Mouse (Mus musculus) frontal cortex, postnatal 25 days (tissue): ENCODE measurements around the gene Ttc7b.
A peak's percentile ranks its signal among the peaks of the same experiment; 100 is the strongest.

Experiments
- DNase-seq, 2 experiments: peaks; one replicate each; pipeline ENCODE4 v3.0.0; 2022; ENCODE audit warnings: low spot score in 2 of 2

Ttc7b gene

DNA sequence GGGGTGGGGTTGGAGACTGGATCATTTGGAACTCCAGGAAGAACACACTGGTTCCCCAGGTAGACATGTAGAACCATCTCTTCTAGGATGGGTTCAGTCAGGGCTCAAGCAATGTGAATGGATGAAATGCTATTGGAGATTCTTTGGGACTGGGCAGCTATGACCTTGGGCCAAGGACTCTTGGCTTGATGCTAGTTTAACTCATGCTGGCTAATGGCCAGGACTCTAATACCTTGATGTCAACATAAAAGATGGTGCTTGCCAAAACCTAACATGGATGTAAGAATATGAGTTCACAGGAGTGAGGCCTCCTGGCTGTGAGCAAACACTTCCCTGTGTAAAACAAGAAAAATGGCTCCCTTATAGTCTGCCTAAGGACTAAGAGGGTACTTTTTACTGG is 138.1 kb downstream of the Ttc7b start:
- no peak for DNase-seq

DNA sequence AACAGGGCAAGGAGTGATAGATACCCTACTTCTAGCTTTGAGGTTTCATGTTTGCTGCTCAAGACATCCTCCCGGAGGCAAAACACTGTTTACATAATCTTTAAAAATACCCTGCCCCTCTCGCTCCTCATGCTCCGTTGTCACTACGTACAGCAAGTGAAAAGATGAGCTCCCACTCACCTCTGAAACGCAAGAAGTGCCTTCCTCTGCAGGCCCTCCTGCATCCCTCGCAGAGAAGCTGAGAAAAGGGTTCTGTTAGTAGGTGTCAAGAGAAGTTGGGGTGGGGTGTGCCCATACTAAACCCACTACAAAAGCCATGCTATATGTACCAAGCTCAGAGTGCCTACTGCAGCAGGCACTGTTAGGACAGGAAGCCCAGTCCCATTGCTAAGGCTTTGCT is 138.7 kb downstream of the Ttc7b start:
- DNase-seq = no peak

DNA sequence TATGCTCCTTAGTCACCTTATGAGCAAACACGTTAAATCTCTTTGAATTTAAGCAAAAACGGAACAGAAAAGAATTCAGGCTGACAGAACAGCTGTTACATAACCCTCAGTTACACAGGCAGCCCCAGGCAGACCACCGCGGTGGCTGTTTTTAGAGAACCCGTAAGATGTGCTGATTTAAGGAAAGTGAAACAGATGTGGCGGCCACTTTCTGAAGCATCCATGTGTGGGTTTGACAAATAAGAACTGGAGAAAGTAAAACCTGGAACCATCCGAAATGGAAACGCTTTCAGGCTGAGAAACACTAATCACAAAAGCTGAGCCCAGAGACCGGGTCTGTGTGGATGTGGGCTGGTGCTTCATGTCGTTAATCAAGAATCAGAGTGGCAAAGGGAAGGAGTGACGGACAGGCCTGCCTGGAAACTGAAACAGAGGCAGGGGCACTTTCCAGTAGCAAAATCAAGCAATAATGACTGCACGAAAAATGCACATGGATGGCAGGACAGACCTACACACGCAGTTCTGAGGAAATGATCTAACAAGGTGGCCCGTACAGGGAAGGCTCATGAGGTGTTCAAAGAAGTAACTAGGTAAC is 139.8 kb downstream of the Ttc7b start:
- no peak for DNase-seq

DNA sequence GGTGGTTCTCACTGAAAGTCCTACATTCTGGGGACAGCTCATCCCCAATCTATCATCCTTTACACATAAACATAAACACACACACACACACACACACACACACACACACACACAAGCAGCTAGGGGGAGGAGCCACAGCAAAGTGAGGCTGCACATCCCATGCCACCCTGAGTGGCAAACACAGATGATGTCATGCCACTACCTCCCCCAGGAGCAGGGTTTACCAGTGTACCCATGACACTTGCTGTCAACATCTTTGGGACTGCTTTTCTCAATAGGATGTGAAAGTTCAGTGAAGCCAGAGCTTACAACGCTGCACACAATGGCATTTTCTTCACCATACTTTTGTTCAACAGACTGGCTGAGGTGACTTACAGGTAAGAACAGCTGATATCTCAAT is 140.8 kb downstream of the Ttc7b start:
- DNase-seq = no peak

DNA sequence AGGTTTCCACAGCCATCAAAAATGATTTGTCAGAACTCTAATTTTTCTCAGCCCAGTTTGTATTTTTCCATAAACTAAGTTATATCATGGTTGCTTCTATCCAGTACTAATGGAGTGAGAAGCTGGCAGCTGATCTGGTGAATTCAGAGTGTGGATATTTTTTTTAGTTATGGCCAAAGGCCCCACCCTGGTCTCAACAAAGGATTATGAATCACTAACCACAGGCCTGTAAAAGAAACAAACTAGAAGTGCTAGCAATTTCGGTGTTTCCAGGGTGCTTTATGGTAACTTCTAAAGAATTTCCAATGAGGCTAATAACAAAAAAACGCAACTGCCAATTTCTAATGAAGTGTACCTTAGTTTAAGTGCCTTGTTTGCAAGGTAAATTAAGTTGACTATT is 142.4 kb downstream of the Ttc7b start:
- no peak for DNase-seq

DNA sequence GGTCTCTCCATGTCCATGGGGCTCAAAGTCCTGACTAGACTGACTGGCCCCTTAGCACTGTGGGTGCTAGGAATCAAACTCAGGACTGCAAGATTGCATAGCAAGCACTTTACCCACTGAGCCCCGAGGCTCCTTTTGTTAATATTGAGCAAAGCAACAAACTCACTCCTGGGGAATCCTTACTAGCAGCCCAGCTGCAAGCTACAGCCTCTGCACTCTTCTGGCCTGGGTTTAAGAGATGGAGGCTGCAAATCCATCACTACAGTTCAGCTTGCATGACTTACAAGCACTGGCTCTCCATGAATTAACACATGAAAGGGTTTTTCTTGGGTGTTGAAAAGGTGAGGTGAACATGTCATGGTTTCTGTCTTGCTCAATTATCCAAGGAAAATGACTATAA is 142.8 kb downstream of the Ttc7b start:
- DNase-seq = no peak

DNA sequence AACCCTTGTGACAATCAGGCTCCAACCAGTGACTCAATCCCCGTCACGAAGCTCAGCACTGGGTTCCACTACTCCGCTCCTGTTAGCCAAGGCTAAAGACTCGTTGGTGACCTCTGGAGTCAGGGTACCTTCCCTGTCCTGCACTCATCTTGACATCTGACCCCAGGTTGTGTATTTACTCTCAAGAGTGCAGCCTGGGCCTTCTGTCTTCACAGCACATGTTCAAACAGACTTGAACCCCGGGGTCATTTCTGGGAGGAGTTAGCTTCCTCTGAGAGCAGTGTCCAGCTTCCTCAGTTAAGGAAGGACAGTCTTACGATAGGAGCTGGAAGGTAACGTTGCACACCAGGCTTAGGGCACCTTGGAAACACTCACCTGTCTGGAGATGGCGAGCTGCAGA is 144.8 kb downstream of the Ttc7b start:
- no peak for DNase-seq

DNA sequence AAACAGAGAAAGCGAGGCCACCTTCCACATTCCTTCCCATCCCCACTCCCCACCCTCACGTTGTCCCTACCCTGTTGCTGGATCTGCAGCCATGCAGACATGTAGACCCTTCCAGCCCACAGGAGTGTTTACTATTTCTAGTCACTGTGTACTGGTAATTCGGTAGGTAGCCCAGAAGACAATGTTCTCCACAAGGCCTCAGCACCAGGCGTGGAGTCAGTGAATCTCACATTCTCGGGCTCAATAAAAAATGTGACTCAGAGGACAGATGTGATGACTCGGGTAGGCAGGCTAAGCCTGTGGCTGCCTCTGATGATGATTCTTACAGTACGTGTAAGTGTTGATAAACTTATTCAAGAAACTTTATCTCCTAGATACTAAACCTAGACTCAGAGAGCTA is 147.8 kb downstream of the Ttc7b start:
- no peak for DNase-seq

DNA sequence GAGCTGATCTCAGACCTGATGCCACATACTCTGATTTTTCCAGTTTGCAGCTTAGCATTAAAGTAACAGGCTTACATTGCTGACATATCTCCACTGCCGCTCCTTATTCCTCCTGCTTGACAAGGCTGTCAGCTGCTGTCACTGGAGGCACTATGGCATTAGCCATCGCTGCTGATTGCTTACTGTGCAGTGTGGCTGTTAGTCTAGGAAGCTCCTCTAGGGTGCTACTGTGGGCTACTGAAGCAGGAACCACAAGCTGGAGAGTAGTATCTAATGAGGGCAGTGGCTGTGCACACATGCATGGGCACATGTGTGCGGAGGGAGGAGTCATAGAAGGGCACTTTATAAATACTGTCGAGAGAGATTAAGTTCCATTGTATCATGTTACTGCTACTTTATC is 148.6 kb downstream of the Ttc7b start:
- DNase-seq = no peak

DNA sequence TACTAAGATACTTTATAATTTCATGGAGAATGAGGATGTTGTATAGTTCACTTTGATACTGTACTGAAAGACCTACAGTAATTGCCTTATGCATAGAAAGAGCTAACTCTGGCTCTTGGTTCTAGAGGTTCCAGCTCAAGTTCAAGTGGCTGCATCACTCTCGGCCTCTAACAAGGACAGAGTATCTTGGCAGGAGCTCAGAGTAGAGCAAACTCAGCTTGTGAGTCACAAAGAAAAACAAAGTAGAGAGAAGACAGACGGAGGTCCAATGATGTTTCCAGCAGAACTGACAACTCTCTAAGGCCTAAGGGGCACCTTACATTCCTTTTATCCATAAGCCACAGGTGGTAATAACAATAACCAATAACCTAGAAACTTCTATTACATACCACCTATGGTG is 150.8 kb downstream of the Ttc7b start:
- DNase-seq = no peak

DNA sequence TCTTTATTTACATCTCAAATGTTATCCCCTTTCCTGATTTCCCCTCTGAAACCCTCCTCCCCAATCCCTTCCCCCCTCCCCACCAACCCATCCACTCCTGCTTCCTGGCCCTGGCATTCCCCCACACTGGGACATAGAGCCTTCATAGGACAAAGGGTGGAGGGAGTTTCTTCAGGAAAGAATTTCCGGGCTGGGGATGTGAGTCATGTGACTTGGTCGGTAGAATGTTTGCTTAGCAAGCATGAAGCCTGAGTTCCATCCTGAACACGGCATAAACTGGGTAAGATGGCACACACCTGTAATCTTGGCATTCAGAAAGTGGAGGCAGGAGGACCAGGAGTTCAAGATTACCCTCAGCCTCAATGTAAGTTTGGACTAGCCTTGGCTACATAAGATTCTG is 151.4 kb downstream of the Ttc7b start:
- DNase-seq = no peak

DNA sequence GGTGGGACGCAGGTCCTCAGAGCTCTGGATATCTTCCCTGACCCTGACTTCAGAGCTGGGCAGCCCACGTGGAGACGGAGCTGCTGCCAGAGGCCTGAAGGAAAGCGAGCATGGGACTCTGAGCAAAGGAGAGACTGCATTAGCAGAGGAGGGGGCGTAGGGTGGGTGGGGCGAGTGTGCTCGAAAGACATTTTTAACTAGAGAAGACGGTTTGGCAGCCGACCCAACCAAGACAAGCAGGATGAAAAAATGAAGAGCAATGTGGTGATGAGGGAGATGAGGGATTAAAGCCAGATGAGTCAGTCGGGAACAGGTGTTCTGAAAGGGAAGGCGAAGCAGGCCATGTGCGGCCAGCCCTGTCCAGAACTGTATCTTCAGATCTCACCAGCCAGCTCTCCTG is 159.3 kb downstream of the Ttc7b start:
- DNase-seq = peak in 1 of 2 experiments; percentile 50

DNA sequence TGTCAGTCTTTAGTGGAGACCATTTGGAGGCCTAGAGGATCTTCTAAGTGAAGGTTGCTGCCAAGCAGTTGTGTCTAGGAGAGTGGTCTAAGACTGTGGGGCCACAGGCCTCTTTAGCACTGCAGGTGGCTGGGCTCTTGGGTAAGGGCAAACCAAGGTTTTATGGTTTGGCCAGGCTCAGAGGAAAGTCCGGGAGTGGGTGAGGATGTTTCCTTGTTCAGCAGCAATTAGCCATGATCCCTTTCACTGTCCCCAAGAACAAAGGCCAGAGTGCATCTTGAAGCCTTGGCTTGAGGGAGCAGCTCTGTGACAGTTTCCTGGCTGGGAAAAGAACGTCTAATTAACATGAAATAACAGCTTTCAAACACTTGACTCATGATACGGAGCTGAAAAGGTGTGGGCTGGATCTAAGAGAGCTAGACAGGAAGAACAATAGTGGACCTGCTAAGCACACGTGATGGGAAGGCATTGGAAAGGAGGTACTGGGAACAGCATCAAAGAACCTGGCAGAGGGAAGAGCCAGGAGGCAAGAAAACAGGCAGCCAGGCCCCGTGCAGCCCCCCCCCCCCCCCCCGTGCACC is 162.5 kb downstream of the Ttc7b start:
- DNase-seq = no peak

DNA sequence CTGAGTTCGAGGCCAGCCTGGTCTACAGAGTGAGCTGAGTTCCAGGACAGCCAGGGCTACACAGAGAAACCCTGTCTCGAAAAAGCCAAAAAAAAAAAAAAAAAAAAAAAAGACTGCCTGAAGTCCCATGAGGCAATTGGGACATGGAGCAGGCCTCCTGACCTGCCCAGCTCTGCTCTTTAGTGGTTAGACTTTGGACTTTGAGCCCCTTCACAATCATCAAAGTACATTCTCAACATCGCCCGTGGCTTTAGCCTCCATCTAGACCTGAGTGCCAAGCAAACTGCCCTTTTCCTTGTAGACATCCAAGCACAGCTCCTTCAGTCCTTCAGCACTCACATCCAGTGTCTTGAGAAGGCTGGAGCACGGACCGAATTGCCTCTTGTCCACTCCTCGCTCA is 164.2 kb downstream of the Ttc7b start:
- DNase-seq = no peak

DNA sequence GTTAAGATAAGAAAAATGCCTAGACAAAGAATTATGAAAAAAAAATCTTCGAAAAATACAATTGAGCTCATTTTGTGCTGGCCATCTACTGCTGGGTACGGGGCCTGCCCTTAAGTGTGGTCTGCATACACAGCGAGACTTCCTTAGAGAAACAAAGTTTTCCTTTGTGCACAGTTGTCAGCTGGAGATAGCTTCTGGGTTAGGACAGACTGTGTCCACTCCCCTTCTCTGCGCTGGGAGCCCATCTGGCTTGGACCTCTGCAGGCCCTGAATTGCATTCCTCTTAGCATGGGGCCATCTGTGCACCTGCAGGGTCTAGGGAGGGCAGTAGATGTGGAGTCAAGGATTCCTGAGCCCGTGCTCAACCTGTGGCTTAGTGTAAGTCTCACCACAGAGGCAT is 165.1 kb downstream of the Ttc7b start:
- no peak for DNase-seq

DNA sequence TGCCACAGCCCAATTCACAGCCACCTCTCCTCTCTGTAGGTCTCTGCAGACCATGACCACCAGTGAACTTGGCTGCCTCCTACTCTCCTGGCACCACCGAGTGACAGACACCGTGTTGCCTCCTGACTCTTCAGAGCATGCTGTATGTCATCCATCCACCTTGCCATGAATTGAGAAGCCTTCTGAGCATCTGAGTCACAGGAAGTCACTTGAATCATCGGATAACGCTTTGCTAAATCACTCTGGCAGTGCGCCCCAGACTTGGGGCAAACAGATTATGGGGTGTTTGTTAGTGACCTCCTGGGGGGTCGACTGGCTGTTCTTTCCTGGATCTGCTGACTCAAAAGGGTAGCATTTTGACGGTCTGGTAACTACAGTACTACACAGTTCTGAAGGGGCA is 166.7 kb downstream of the Ttc7b start:
- no peak for DNase-seq

DNA sequence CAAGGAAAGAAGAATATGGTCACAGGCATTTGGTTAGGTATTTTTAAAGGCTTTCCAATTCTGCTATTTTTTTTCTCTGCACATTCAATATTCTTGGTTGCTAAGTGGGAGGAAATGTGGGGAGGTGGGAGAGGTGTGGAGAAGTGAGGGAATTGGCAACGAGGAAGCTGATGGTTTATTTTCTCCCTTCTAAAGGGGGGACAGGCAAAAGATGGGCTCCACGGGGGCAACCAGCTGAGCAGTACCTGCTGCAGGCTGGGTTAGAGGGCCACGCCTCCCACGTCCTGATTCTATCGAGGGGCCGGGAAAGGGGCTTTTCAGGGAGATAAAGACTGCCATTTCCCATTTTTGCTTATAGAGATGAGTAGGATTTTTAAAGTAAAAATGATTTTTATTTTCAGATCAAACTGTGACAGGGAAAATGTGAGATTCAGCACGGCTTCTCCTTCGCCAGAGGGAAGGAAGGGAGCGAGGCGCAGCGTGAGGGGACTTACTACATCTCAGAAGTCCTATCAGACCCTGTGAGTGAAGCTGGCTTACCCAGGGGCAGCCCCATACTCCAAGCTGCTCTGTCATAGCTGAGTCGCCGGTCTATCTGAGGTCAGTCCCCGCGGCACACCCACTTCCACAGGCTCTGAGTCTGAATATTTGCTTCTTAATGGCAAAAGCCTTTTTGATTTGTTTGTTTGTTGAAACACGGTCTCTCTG is 167.4 kb downstream of the Ttc7b start:
- no peak for DNase-seq

DNA sequence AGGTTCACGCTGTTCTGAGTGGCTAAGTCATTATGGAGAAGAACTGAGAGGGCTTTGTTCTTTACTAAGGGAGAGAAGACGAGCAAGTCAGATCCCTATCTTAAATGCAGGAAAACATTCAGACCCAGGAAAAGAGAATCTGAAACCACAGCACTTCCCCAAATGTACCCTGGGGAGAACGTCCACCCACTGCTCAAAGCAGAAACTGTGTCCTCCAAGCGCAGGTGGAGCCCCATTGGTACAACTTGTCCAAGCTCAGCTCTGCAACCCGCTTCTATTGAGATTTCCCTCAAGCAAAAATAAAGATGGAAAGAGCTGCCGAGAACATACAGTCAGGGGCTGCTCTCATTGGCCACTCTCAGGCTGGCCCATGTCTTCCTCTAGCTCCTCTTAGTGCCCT is 168.5 kb downstream of the Ttc7b start:
- no peak for DNase-seq

DNA sequence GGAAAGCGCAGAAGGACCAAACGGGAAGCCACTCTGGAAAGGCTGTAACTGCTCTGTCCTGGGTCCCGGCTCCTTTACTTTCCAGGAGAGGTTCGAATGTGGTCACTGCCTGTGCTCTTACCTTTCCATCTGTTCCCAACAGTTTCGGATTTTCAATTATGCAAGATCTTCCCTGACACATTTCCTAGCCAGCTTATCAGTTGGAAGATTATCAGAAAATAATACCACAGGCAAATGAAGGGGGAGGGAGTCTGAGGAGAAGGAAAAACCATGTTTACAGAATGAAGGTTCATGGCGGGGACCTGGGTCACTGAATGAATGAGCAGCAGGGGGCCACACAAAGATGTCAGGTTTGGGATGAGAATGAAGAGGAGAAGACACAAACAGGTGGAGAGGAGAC is 177.1 kb downstream of the Ttc7b start:
- DNase-seq = no peak

DNA sequence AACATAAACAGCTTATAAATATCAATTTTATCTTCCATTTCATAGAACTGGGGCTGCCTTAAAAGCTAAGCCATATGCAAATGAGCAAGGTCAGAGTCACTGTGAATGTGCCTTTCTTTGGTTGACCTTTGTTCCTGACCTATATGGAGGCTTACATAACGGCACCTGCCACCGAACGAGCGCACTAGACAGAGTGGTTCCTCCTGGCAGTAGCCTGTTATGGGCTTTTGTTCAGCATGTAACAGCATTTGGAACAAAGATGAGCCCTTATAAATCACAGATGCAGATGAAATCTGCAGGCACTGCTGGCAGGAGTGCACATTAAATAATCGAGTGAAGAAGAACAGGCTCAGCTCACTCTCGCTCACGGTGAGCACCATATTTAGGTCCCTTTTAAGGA is 179.0 kb downstream of the Ttc7b start:
- DNase-seq = no peak

DNA sequence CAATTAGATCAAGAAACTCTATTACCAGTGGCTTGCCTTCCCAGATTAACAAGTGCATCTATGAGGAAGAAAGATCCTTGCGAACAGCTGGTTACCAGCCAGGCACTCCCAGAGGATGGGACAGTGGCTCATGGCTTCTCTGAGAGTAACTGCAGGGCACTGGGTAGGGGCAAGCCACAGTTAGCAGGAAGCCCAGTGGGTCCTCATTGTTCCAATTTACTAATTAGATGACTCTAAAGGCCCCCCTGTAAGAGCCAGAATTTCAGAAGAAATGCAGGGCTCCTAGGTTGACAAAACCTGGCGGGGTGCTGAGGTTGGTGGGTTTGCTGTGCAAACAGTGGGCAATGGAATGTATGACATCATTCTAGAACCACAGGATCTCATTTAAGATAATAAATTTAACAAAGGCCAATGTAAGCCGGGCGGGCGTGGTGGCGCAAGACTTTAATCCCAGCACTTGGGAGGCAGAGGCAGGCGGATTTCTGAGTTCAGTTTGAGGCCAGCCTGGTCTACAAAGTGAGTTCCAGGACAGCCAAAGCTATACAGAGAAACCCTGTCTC is 179.6 kb downstream of the Ttc7b start:
- DNase-seq = no peak

DNA sequence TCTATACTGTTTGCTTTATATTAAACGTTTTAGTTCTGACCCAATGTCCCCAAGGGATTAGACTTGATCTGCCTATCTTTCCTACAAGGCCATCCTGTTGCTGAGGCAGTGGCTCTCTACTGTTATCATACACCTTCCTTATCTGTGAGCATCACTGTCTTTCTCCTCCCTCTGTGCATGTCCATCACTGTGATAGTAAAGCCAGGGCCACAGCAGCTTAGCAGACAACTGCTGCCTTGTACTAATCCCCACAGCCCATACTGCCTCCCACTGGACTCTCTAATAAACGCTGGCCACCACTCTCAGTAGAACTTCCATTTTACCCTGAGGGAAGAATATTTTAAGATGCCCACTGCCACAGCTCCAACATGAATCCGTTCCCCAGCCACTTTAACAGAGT is 182.6 kb downstream of the Ttc7b start:
- no peak for DNase-seq

DNA sequence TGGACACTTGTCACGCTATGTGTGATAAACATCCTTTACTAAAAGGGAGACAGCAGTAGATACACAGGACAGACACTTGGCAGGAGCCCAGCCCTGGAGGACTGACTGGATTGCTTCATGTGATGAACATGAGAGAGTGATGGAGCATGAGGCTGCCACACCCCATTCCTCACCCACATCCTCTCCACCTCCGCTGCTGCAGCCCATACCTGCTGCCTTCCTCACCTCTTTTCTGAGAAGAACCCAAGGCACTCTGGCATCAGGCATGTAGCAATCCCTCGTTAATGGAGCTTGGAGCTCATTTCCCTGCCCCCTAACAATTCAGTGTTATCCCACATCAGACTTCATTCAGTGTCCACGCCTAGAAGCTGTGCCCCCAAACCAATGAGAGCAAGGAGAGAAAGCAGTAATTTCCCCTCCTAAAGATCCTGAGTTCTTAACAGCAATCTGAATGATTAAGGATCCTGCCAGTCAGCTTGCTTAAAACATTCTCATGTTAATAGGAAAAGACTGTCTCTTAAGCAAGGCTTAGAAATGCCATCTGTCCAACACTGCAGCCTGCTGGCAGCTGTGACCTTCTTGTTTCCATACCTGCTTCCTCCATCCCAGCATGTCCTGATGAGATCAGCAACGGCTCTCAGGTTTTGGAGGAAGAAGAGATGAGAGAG is 183.1 kb downstream of the Ttc7b start:
- no peak for DNase-seq
